Mouse (Mus musculus) midbrain, embryonic 11.5 days (tissue): Measurements from ENCODE around the gene Ergic1. TPM values are rescaled to one million over a fixed set of nuclear protein-coding genes. Genes with fewer than 3 reads are reported as not detected.

Experiments used
- ATAC-seq: fragments of 200-750 bp; cut with Nextera tagmentation; 2 replicates; pipeline ENCODE4 v1.8.0; 2017; ENCODE audit warnings: moderate TSS enrichment, moderate library complexity; ENCODE audit not compliant: low FRiP score
- DNase-seq: peaks from one replicate; pipeline ENCODE4 v3.0.0; 2015; ENCODE audit warnings: low spot score; ENCODE audit errors: missing footprints
- H3K27ac ChIP-seq: fragments of 300-500 bp; sonication (generic); 2 replicates; pipeline ENCODE4 v1.5.1; 2014; ENCODE audit warnings: low read depth, low read length
- H3K27me3 ChIP-seq: fragments of 300-500 bp; sonication (generic); 2 replicates; pipeline ENCODE4 v1.6.1; 2014; ENCODE audit warnings: mild to moderate bottlenecking, low read length, moderate library complexity, mixed read lengths; ENCODE audit not compliant: control insufficient read depth, insufficient read depth
- H3K36me3 ChIP-seq: fragments of 300-500 bp; sonication (generic); 2 replicates; pipeline ENCODE4 v1.6.1; 2014; ENCODE audit warnings: mild to moderate bottlenecking, low read length, moderate library complexity, mixed read lengths; ENCODE audit not compliant: control insufficient read depth, insufficient read depth
- H3K4me1 ChIP-seq: fragments of 300-500 bp; sonication (generic); 2 replicates; pipeline ENCODE4 v1.6.1; 2014; ENCODE audit warnings: low read length; ENCODE audit not compliant: control insufficient read depth, insufficient read depth
- H3K4me2 ChIP-seq: fragments of 300-500 bp; sonication (generic); 2 replicates; pipeline ENCODE4 v1.6.1; 2014; ENCODE audit warnings: mild to moderate bottlenecking, moderate library complexity
- H3K4me3 ChIP-seq: fragments of 300-500 bp; sonication (generic); 2 replicates; pipeline ENCODE4 v1.5.1; 2014; ENCODE audit warnings: low read depth, low read length
- H3K9ac ChIP-seq: fragments of 300-500 bp; sonication (generic); 2 replicates; pipeline ENCODE4 v1.6.1; 2014; ENCODE audit warnings: low read length
- H3K9me3 ChIP-seq: fragments of 300-500 bp; sonication (generic); 2 replicates; pipeline ENCODE4 v1.6.1; 2016; ENCODE audit warnings: low read length; ENCODE audit not compliant: control insufficient read depth
- WGBS: fragments of 180-500 bp; shearing (Covaris S2); extraction: QIAGEN DNeasy Blood & Tissue Kit; methylation state at CpG from one replicate; pipeline ENCODE4 v1.1.7; 2014; 5-methylcytosine and 5-hydroxymethylcytosine counted together
- polyA plus RNA-seq: library from polyadenylated mRNA; unstranded; fragments of >200 nt; fragmentation: Nextera tagmentation; extraction: Ambion mirVana; gene quantifications from 2 replicates; pipeline ENCODE4 v1.2.1, GENCODE M21; 2014

The Ergic1 gene
- polyA plus RNA-seq, 1 experiment from 2014 or later: 129 TPM

DNA sequence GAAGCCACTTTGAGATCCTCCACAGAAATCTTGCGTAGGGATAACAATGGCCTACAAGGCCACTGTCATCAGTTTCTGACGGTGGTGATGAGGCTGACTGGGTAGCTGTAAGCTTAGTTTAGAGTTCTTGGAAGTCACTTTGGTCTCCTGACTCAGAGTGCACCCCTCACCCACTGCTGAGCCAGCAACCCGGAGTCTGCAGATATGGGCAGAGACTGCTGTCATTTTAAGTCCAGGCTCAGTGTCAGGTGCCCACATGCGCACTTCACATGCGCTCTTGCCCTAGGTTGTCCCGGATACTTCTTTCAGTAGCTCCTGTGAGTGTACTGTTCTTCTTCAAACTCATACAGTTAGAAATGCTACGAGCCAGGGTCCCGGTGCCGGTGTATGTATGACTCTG is 72.6 kb downstream of the Ergic1 start:
- ATAC-seq: no peak
- H3K9ac ChIP-seq: no peak overlapping the region
- H3K27me3 ChIP-seq: no peaks in the 10 kb centered on the region
- H3K27ac ChIP-seq: no peak overlapping the region
- H3K36me3 ChIP-seq: peaks cover 22% of the 10 kb centered on the region
- no peak for DNase-seq
- no peaks in the 10 kb centered on the region for H3K4me1 ChIP-seq
- H3K9me3 ChIP-seq: no peaks in the 10 kb centered on the region
- no peak overlapping the region for H3K4me2 ChIP-seq
- no peak overlapping the region for H3K4me3 ChIP-seq
- WGBS: 95% methylated on average over 9 of the region's 9 CpGs

DNA sequence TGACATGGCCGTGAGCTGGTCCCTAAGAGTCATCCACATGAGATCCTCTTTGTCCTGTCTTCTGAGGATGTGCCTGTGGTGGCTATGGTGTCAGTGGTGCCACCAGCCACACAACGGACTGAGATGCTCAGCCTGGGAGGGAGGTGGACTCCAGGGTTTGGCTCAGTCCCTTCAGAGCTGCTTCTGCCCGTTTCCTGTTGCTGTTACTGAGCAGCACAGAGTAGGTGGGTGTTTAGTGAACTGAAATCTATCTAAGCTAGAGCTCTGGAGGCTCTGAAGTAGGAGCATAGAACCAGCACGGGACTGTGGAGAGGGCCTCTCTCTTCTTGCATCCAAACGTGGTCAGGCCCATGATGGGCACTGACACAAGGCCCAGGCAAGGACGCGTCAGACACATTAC is 73.2 kb downstream of the Ergic1 start:
- no peak overlapping the region for H3K27ac ChIP-seq
- 91% methylated on average over 7 of the region's 7 CpGs for WGBS
- H3K4me1 ChIP-seq: no peaks in the 10 kb centered on the region
- DNase-seq (no peak), ATAC-seq (no peak)
- no peaks in the 10 kb centered on the region for H3K27me3 ChIP-seq
- no peaks in the 10 kb centered on the region for H3K9me3 ChIP-seq
- no peak overlapping the region for H3K9ac ChIP-seq
- no peak overlapping the region for H3K4me2 ChIP-seq
- H3K4me3 ChIP-seq: no peak overlapping the region
- H3K36me3 ChIP-seq: peaks cover 26% of the 10 kb centered on the region

- WGBS: 92% methylated on average over 7 of the region's 7 CpGs
- Histone ChIP-seq H3K9ac (no peak overlapping the region), H3K27ac (no peak overlapping the region), H3K36me3 (peaks cover 25% of the 10 kb centered on the region), H3K27me3 (no peaks in the 10 kb centered on the region), H3K4me1 (no peaks in the 10 kb centered on the region), H3K9me3 (no peaks in the 10 kb centered on the region), H3K4me2 (no peak overlapping the region), H3K4me3 (no peak overlapping the region)
- ATAC-seq (no peak), DNase-seq (no peak)
These were observed 74.7 kb downstream of the Ergic1 start for GRCm38 (mm10) chr17:26635951-26636350.

DNA sequence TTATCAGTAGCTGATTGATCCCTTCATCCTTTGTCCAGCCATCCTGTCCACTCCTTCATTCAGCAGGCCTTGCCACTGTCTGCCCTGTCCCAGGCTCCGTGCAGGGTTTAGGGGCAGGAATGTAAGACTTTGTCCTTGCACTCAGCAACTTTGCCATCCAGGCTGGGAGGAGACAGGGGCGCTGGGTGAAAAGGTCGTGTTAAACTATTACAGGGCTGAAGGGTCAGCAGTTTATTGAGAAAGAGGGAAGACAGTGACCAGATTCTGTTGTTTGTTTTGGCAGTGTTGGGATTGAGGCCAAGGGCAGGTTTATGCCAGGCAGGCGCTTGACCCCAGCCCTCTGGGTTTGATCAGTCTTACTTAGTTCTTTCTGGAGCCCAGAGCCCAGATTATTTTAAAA is 76.6 kb downstream of the Ergic1 start:
- Histone ChIP-seq H3K27ac (no peak overlapping the region), H3K36me3 (peaks cover 33% of the 10 kb centered on the region), H3K4me2 (no peak overlapping the region), H3K4me1 (no peaks in the 10 kb centered on the region), H3K9me3 (no peaks in the 10 kb centered on the region), H3K9ac (no peak overlapping the region), H3K4me3 (no peak overlapping the region), H3K27me3 (no peaks in the 10 kb centered on the region)
- DNase-seq (no peak), ATAC-seq (no peak)
- WGBS: 75% methylated on average over 4 of the region's 4 CpGs

DNA sequence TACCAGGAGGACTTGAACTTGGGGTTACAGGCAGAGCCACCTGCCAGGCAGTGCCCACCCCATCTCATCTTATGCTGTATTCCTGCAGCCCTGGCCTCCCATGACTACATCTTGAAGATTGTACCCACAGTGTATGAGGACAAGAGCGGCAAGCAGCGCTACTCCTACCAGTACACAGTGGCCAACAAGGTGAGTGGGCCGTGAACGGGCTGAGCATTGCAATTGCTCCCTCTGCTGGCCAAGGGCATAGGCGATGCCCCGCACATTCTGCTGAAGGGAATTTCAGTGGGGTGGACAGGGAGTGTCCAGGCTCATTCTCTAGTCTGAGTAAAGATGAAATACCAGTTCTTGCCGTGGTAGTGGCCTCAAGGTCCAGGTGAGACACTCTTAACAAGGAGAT is 77.4 kb downstream of the Ergic1 start:
- ATAC-seq (peak; percentile 44; the same call in 1 of the 2 replicates), DNase-seq (peak; percentile 94)
- H3K27ac ChIP-seq: no peak overlapping the region
- peaks cover 39% of the 10 kb centered on the region for H3K36me3 ChIP-seq
- no peaks in the 10 kb centered on the region for H3K27me3 ChIP-seq
- H3K4me3 ChIP-seq: no peak overlapping the region
- H3K9me3 ChIP-seq: no peaks in the 10 kb centered on the region
- no peak overlapping the region for H3K9ac ChIP-seq
- no peak overlapping the region for H3K4me2 ChIP-seq
- no peaks in the 10 kb centered on the region for H3K4me1 ChIP-seq
- 29% methylated on average over 7 of the region's 7 CpGs for WGBS

GRCm38 (mm10) chr17:26639791-26640190 is 78.5 kb downstream of the Ergic1 start:
- Histone ChIP-seq H3K4me1 (peaks cover 7% of the 10 kb centered on the region), H3K27me3 (no peaks in the 10 kb centered on the region), H3K4me3 (no peak overlapping the region), H3K9me3 (no peaks in the 10 kb centered on the region), H3K27ac (no peak overlapping the region), H3K9ac (no peak overlapping the region), H3K36me3 (peaks cover 42% of the 10 kb centered on the region), H3K4me2 (no peak overlapping the region)
- 86% methylated on average over 2 of the region's 2 CpGs for WGBS
- DNase-seq (no peak), ATAC-seq (no peak)

DNA sequence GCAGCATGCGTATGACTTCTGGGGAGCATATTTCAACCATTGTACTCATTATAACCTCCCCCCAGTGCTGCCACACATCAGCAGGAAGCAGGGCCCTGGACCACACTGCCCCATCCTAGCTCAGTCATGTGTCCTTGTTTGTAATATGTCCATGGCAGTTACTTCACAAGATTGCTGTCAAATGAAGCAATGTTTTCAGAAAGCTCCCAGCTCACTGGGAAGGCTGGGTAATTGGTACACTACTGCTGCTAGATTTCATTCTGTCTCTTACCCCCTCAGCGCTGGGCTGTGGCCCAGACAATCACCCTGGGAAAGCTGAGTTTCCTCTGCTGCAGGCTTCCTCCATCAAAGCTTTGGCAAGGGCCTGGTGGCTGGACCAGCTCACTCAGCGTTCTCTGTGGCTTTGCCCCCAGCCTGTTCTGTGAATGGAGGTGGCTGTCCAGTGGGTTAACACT is 79.0 kb downstream of the Ergic1 start:
- H3K36me3 ChIP-seq: peaks cover 37% of the 10 kb centered on the region
- H3K9ac ChIP-seq: no peak overlapping the region
- no peak for DNase-seq
- H3K27ac ChIP-seq: no peak overlapping the region
- H3K4me1 ChIP-seq: peaks cover 8% of the 10 kb centered on the region
- ATAC-seq: no peak
- H3K4me3 ChIP-seq: no peak overlapping the region
- H3K9me3 ChIP-seq: no peaks in the 10 kb centered on the region
- 88% methylated on average over 3 of the region's 3 CpGs for WGBS
- H3K4me2 ChIP-seq: no peak overlapping the region
- H3K27me3 ChIP-seq: no peaks in the 10 kb centered on the region

- H3K27ac ChIP-seq: no peak overlapping the region
- no peaks in the 10 kb centered on the region for H3K27me3 ChIP-seq
- no peak overlapping the region for H3K4me3 ChIP-seq
- no peak overlapping the region for H3K9ac ChIP-seq
- H3K4me2 ChIP-seq: no peak overlapping the region
- WGBS: 95% methylated on average over 8 of the region's 8 CpGs
- peaks cover 8% of the 10 kb centered on the region for H3K4me1 ChIP-seq
- ATAC-seq (no peak), DNase-seq (no peak)
- H3K36me3 ChIP-seq: peaks cover 34% of the 10 kb centered on the region
- H3K9me3 ChIP-seq: no peaks in the 10 kb centered on the region
These were observed 82.2 kb downstream of the Ergic1 start for GRCm38 (mm10) chr17:26643456-26643855.

DNA sequence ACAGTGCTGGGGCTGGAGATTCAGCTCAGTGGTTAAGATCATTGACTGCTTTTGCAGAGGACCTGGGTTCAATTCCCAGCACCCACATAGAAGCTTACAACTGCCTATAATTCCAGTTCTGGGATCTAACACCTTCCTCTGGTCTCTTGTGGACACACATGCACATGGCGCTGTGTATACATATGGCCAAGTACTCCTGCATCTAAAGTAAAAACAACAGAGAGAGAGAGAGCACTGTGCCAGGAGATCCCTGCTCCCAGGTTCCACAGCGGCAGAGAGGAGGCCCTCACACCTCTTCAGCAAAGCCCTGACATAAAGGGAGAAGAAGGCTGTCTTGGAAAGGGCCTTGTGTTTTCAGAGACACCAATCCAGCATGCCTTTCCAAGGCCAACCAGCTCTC is 82.7 kb downstream of the Ergic1 start:
- Histone ChIP-seq H3K4me1 (peaks cover 8% of the 10 kb centered on the region), H3K27me3 (no peaks in the 10 kb centered on the region), H3K36me3 (peaks cover 34% of the 10 kb centered on the region), H3K4me3 (no peak overlapping the region), H3K4me2 (no peak overlapping the region), H3K9me3 (no peaks in the 10 kb centered on the region), H3K9ac (no peak overlapping the region), H3K27ac (peak overlapping the region; percentile 54)
- DNase-seq: peak; percentile 79
- ATAC-seq: peak; percentile 52; the same call in 1 of the 2 replicates
- WGBS: 100% methylated on average over 2 of the region's 2 CpGs
